Mouse (Mus musculus) bone marrow macrophage, adult 2 months (primary cell): Measurements from ENCODE around the gene Mettl7a2.

Source experiments
- CTCF ChIP-seq: IDR thresholded peaks from 2 replicates; pipeline ENCODE4 v1.5.1; 2012; ENCODE audit warnings: low read depth, mild to moderate bottlenecking, low read length, moderate library complexity
- POLR2A ChIP-seq: IDR thresholded peaks from 2 replicates; pipeline ENCODE4 v1.6.1; 2012; ENCODE audit warnings: mild to moderate bottlenecking, low read depth, low read length, borderline replicate concordance

- no peak for TF ChIP-seq CTCF
- no peak for TF ChIP-seq POLR2A
Measured at GRCm38 (mm10) chr15:100346761-100347160, 6.2 kb upstream of the Mettl7a2 start.
